Comparison of ENCODE assay signal across 8 mouse cellular contexts in genomic region chr6:145598794-145599555, GRCm38 (mm10). TPM values are rescaled to one million over a fixed set of nuclear protein-coding genes. Genes with fewer than 3 reads are reported as not detected.
DNase-seq lines count a peak whose midpoint lies in the region; ATAC-seq lines count a peak whose summit lies in the region.

No protein-coding gene starts in this region.

- H3K36me3 ChIP-seq in heart, embryonic 11.5 days (ENCODE audit: control insufficient read depth, insufficient read depth, low read length), result no peaks in the 10 kb centered on the region

- H3K4me3 ChIP-seq in heart, embryonic 11.5 days (ENCODE audit: low read depth, low read length), result no peak overlapping the region

- DNase-seq in cerebellum, postnatal 4 days (ENCODE audit: low spot score in 2 of 2), result no peak
- peak; percentile 33 for DNase-seq in urinary bladder, postnatal 14 days (ENCODE audit: low spot score)
- DNase-seq in urinary bladder, adult 2 months (ENCODE audit: low spot score), result no peak
- DNase-seq in kidney, postnatal 14 days, result peak; percentile 41
- peak; percentile 36 for DNase-seq in yolk sac, embryonic 10.5 days (ENCODE audit: low spot score)
- DNase-seq in urinary bladder, postnatal 10 days (ENCODE audit: low spot score), result no peak

- H3K9me3 ChIP-seq in heart, embryonic 11.5 days (replicated peaks; ENCODE audit: control insufficient read depth, low read length), result no peaks in the 10 kb centered on the region

- peak; percentile 78 for ATAC-seq in cerebellum, adult (ENCODE audit: insufficient number of reproducible peaks, low FRiP score, low TSS enrichment)
- ATAC-seq in heart, embryonic 11.5 days (replicated peaks; ENCODE audit: insufficient number of reproducible peaks, low FRiP score, low TSS enrichment), result no peak

- WGBS in heart, embryonic 11.5 days (ENCODE audit: insufficient replicate concordance), result 46% methylated on average over 11 of the region's 11 CpGs

- no peak overlapping the region for H3K27ac ChIP-seq in heart, embryonic 11.5 days (ENCODE audit: low read depth, low read length)

- H3K27me3 ChIP-seq in heart, embryonic 11.5 days (ENCODE audit: control insufficient read depth, insufficient read depth, low read length), result no peaks in the 10 kb centered on the region

- H3K4me1 ChIP-seq in heart, embryonic 11.5 days (ENCODE audit: control insufficient read depth, insufficient read depth, low read length), result peaks cover 11% of the 10 kb centered on the region

- H3K9ac ChIP-seq in heart, embryonic 11.5 days (ENCODE audit: low read depth, low read length), result no peak overlapping the region

- H3K4me2 ChIP-seq in heart, embryonic 11.5 days, result no peak overlapping the region

RNA-seq across cellular contexts. Expression of gene Lmntd1, which starts 15.1 kb away (rescaled TPM):
- polyA plus RNA-seq in urinary bladder, adult 2 months (2012; rRNA removed), result 0.11 and 0.22 TPM in 2 replicates
- 4.5 and 8.0 TPM in 2 replicates for polyA plus RNA-seq in heart, embryonic 11.5 days (2014; fragmentation: Nextera tagmentation; extraction: Ambion mirVana)

RNA-seq across cellular contexts. Expression of gene Tuba3b, which starts 16.6 kb away (rescaled TPM):
- not detected in 2 replicates for polyA plus RNA-seq in urinary bladder, adult 2 months (2012; rRNA removed)
- polyA plus RNA-seq in heart, embryonic 11.5 days (2014; fragmentation: Nextera tagmentation; extraction: Ambion mirVana), result not detected in 2 replicates

Comparison
In these comparisons a context has a peak if more than half of its experiments do, and no peak if none do; other contexts are left out.
1. DNase-seq: peak in urinary bladder, postnatal 14 days (single experiment), kidney, postnatal 14 days (single experiment) and yolk sac, embryonic 10.5 days (single experiment); none in cerebellum, postnatal 4 days (0 of 2), urinary bladder, adult 2 months (single experiment) and urinary bladder, postnatal 10 days (single experiment).